Mouse (Mus musculus): ENCODE data around the gene Cyp2f2.

- TF ChIP-seq CTCF (IDR thresholded peaks at IDR 0.05; ENCODE audit: low read depth) (no peak), EP300 (optimal IDR thresholded peaks at IDR 0.05) (no peak)
Observed at GRCm38 (mm10) chr7:27110327-27110726, 9.4 kb upstream of the Cyp2f2 start.
